Mouse (Mus musculus): ENCODE measurements around the gene Pnmt.

DNA sequence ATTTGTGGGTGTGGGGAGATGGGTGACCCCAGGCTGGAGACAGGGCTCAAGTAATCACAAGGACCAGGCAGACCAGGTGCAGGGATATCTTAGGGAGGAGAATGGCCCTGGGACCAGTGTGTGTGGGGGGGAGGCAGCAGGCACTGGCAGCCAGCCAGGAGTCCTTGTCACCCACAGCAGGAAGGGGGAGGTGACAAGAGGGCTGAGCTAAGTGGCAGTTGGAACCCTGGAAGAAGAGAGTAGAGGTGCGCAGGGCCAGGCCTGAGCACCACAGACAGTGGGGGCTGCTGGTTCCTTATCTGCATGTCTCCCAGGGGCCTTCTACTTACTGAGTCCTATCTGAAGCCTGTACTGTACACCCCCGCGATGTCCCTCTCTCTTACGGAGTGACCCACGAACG is 7.1 kb downstream of the Pnmt start:
- TF ChIP-seq CTCF (IDR thresholded peaks at IDR 0.05; ENCODE audit: extremely low read depth, insufficient read depth, low read length) (no peak), POLR2A (IDR thresholded peaks at IDR 0.05; ENCODE audit: extremely low read depth, insufficient read depth, low read length) (no peak)
